Mouse (Mus musculus) heart, embryonic 10.5 days (tissue): Measurements from ENCODE around the gene Mast3. TPM values are rescaled to one million over a fixed set of nuclear protein-coding genes. Genes with fewer than 3 reads are reported as not detected.

Source experiments
- DNase-seq: peaks from one replicate; pipeline ENCODE4 v3.0.0-alpha.2; 2017; ENCODE audit warnings: low spot score
- H3K27ac ChIP-seq: fragments of 300-500 bp; sonication (generic); 2 replicates; pipeline ENCODE4 v1.5.1; 2016; ENCODE audit warnings: mild to moderate bottlenecking
- H3K27me3 ChIP-seq: fragments of 300-500 bp; sonication (generic); 2 replicates; pipeline ENCODE4 v1.6.1; 2016; ENCODE audit warnings: mild to moderate bottlenecking; ENCODE audit not compliant: poor library complexity, insufficient read depth, severe bottlenecking
- H3K36me3 ChIP-seq: fragments of 300-500 bp; sonication (generic); 2 replicates; pipeline ENCODE4 v1.6.1; 2016; ENCODE audit warnings: mild to moderate bottlenecking, moderate library complexity
- H3K4me1 ChIP-seq: fragments of 300-500 bp; sonication (generic); 2 replicates; pipeline ENCODE4 v1.6.1; 2016; ENCODE audit warnings: mild to moderate bottlenecking
- H3K4me3 ChIP-seq: fragments of 300-500 bp; sonication (generic); 2 replicates; pipeline ENCODE4 v1.5.1; 2016; ENCODE audit warnings: mild to moderate bottlenecking, moderate library complexity
- H3K9me3 ChIP-seq: fragments of 300-500 bp; sonication (generic); 2 replicates; pipeline ENCODE4 v1.6.1; 2016; ENCODE audit warnings: mild to moderate bottlenecking, moderate library complexity
- WGBS: fragments of 180-500 bp; shearing (Covaris S2); methylation state at CpG from one replicate; pipeline ENCODE4 v1.1.7; 2016; 5-methylcytosine and 5-hydroxymethylcytosine counted together
- polyA plus RNA-seq: library from polyadenylated mRNA; unstranded; fragments of >200 nt; fragmentation: Nextera tagmentation; extraction: Ambion mirVana; gene quantifications from 2 replicates; pipeline ENCODE4 v1.2.1, GENCODE M21; 2016

The Mast3 gene
- polyA plus RNA-seq, 1 experiment from 2014 or later = 9.3 TPM

- H3K4me3 ChIP-seq = peak overlapping the region; percentile 68
- peaks cover 81% of the 10 kb centered on the region for H3K27me3 ChIP-seq
- H3K36me3 ChIP-seq = no peaks in the 10 kb centered on the region
- peaks cover 36% of the 10 kb centered on the region for H3K4me1 ChIP-seq
- H3K9me3 ChIP-seq = no peaks in the 10 kb centered on the region
- 1% methylated on average over 54 of the region's 54 CpGs for WGBS
- H3K27ac ChIP-seq = peak overlapping the region; percentile 86
- DNase-seq = no peak
Measured at GRCm38 (mm10) chr8:70796403-70797080, 8.3 kb downstream of the Mast3 start.

DNA sequence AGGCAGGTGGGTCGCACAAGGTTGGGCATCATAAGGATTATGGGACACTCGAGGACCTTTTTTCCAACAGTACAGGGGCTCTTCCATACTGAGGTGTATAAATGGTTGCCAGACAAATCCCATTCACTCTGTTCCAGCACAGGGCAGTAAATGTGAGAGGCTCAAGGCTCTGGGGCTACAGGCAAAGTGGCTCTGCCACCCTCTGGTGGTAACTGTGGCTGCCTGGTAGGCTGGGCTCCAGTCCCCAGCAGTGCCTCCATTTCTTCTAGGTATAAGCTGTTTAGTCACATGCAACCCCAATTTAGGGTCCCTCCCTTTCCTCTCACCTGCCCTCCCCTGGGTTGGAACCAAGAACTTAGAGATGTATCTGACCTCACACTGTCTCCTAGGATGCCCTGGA, 9.5 kb downstream of the Mast3 start:
- Histone ChIP-seq H3K36me3 (no peaks in the 10 kb centered on the region), H3K27me3 (peaks cover 78% of the 10 kb centered on the region), H3K4me1 (peaks cover 47% of the 10 kb centered on the region)

GRCm38 (mm10) chr8:70794215-70794614, 10.6 kb downstream of the Mast3 start:
- peaks cover 75% of the 10 kb centered on the region for H3K27me3 ChIP-seq
- DNase-seq = no peak
- H3K4me1 ChIP-seq = peaks cover 54% of the 10 kb centered on the region
- WGBS = 88% methylated on average over 2 of the region's 2 CpGs
- H3K4me3 ChIP-seq = no peak overlapping the region
- H3K27ac ChIP-seq = no peak overlapping the region
- H3K9me3 ChIP-seq = no peaks in the 10 kb centered on the region
- H3K36me3 ChIP-seq = no peaks in the 10 kb centered on the region

More for the DNA sequence above, 9.5 kb downstream of the Mast3 start:
- Histone ChIP-seq H3K9me3 (no peaks in the 10 kb centered on the region), H3K4me3 (no peak overlapping the region), H3K27ac (no peak overlapping the region)
- DNase-seq = no peak
- 79% methylated on average over 2 of the region's 2 CpGs for WGBS

GRCm38 (mm10) chr8:70792700-70793099, 12.2 kb downstream of the Mast3 start:
- Histone ChIP-seq H3K27me3 (peaks cover 63% of the 10 kb centered on the region), H3K4me3 (peak overlapping the region; percentile 77), H3K9me3 (no peaks in the 10 kb centered on the region), H3K4me1 (peaks cover 63% of the 10 kb centered on the region), H3K27ac (peak overlapping the region; percentile 92), H3K36me3 (0 out of 2 replicates have a peak, but pooled peaks cover 2% of the 10 kb centered on the region)
- under 1% methylated on average over 20 of the region's 20 CpGs for WGBS
- peak; percentile 89 for DNase-seq

GRCm38 (mm10) chr8:70791975-70792691, 12.7 kb downstream of the Mast3 start:
- H3K4me1 ChIP-seq = peaks cover 63% of the 10 kb centered on the region
- peak overlapping the region; percentile 92 for H3K27ac ChIP-seq
- 5% methylated on average over 58 of the region's 58 CpGs for WGBS
- peaks cover 61% of the 10 kb centered on the region for H3K27me3 ChIP-seq
- H3K36me3 ChIP-seq = 0 out of 2 replicates have a peak, but pooled peaks cover 2% of the 10 kb centered on the region
- H3K9me3 ChIP-seq = no peaks in the 10 kb centered on the region
- peak overlapping the region; percentile 77 for H3K4me3 ChIP-seq
- peak; percentile 98 for DNase-seq

DNA sequence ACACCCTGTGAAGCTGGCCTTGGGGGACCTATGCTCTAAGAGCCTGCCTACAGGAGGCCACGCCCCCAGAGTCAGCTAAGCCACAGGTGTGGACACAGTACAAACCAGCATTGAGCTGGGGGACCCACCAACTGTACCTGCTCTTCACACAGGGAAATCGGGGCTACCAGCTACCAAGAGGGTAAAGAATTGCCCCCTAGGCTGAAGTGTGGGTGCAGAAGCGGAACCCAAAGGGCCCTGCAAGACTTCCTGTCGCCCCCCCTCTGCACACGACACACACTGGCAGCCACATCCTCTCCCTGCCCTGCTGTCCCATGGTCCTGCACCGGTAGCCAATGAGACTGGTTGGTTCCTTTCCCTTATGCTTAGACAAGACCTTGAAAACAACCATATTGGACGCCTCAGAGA, 13.6 kb downstream of the Mast3 start:
- WGBS = 78% methylated on average over 7 of the region's 7 CpGs
- Histone ChIP-seq H3K4me1 (peaks cover 55% of the 10 kb centered on the region), H3K4me3 (peak overlapping the region; percentile 77), H3K27ac (peak overlapping the region; percentile 92), H3K36me3 (peaks cover 7% of the 10 kb centered on the region), H3K9me3 (no peaks in the 10 kb centered on the region), H3K27me3 (peaks cover 55% of the 10 kb centered on the region)
- no peak for DNase-seq

GRCm38 (mm10) chr8:70790846-70791245, 14.0 kb downstream of the Mast3 start:
- WGBS = 68% methylated on average over 8 of the region's 8 CpGs
- H3K4me1 ChIP-seq = peaks cover 60% of the 10 kb centered on the region
- H3K9me3 ChIP-seq = no peaks in the 10 kb centered on the region
- peaks cover 11% of the 10 kb centered on the region for H3K36me3 ChIP-seq
- DNase-seq = no peak
- H3K4me3 ChIP-seq = peak overlapping the region; percentile 77
- peak overlapping the region; percentile 92 for H3K27ac ChIP-seq
- peaks cover 50% of the 10 kb centered on the region for H3K27me3 ChIP-seq

DNA sequence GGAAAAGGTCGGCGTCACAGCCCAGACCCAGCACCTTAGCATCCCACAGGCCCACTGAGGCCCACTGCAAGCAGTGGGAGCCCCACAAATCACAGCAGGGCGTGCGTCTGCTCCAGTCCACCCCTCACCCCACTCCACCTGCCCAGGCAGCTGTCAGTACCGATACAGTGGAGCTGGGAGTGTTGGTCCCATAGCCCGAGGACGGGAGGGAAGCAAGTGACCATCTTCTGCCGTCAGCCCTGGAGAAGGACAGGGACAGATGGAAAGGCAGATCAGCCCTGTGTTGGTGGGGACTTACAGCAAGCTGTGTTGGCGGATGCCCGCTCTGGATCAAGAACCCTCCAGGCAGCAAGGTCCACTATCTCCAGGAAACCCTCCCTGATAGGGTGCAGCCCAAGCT, 15.8 kb downstream of the Mast3 start:
- peaks cover 61% of the 10 kb centered on the region for H3K4me1 ChIP-seq
- WGBS = 71% methylated on average over 10 of the region's 10 CpGs

DNA sequence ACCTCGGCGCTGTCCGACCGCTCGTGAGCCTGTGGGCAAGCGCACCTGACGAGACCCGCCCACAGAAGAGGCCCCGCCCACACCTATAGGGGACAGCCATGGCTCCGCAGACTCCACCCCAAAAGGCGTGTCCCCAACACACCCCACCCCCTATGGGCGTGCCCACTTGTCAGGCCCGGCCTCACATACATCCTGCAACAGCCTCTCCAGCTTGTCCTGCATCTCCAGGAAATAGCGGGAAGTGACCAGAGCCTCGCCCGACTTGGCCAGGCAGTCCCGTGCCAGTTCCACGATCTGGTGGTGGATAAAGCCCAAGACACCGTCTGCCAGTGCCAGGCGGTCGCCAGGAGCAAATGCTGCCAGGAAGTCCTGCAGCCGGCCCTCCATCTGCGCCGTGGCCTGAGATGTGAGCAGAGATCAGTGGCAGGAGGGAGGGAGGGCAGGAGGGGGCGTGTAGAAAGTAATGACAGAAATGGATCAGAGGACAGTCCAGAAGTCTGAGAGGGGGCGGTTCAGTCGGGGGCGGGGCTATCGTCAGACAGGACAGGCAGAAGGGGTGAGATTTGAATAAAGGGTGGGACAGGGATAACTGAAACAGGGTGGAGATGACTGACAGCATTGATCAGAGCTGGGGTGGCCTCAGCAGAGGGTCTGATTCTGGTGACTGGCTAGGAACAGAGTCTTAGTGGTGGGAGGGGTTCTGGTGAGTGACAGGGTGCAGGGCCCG, 16.8 kb downstream of the Mast3 start:
- WGBS = 8% methylated on average over 30 of the region's 30 CpGs
- Histone ChIP-seq H3K36me3 (peaks cover 38% of the 10 kb centered on the region), H3K4me1 (peaks cover 59% of the 10 kb centered on the region), H3K27me3 (peaks cover 25% of the 10 kb centered on the region; the same call in 1 of the 2 replicates), H3K4me3 (peak overlapping the region; percentile 48), H3K27ac (peak overlapping the region; percentile 13), H3K9me3 (no peaks in the 10 kb centered on the region)
- peak; percentile 97 for DNase-seq

More for the DNA sequence above, 15.8 kb downstream of the Mast3 start:
- H3K27ac ChIP-seq = peak overlapping the region; percentile 50; the same call in 1 of the 2 replicates
- DNase-seq = no peak
- no peaks in the 10 kb centered on the region for H3K9me3 ChIP-seq
- peaks cover 28% of the 10 kb centered on the region for H3K36me3 ChIP-seq
- H3K4me3 ChIP-seq = peak overlapping the region; percentile 48
- peaks cover 34% of the 10 kb centered on the region for H3K27me3 ChIP-seq

DNA sequence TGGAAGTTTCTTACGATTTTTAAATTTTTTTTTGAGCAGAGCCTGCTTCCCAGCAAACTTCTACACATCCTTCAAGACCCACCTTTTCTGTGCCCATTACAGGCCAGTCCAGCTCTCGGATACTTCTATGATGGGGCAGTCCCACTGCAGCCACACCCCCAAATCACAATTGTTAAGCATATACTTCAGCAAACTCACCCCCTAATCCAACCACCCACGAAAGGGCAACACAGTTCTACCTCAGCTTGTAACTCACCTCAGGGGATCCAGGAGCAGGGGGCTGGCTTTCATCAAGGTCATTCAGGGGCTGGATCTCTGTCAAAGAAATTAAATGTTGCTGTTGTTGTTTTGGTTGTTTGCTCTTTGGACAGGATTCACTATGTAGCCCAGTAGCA, 17.8 kb downstream of the Mast3 start:
- peaks cover 45% of the 10 kb centered on the region for H3K36me3 ChIP-seq
- H3K4me3 ChIP-seq = peak overlapping the region; percentile 48; the same call in 1 of the 2 replicates
- WGBS = 83% methylated on average over 3 of the region's 3 CpGs
- H3K4me1 ChIP-seq = peaks cover 50% of the 10 kb centered on the region
- H3K27ac ChIP-seq = no peak overlapping the region
- H3K9me3 ChIP-seq = no peaks in the 10 kb centered on the region
- H3K27me3 ChIP-seq = peaks cover 20% of the 10 kb centered on the region; the same call in 1 of the 2 replicates
- no peak for DNase-seq

DNA sequence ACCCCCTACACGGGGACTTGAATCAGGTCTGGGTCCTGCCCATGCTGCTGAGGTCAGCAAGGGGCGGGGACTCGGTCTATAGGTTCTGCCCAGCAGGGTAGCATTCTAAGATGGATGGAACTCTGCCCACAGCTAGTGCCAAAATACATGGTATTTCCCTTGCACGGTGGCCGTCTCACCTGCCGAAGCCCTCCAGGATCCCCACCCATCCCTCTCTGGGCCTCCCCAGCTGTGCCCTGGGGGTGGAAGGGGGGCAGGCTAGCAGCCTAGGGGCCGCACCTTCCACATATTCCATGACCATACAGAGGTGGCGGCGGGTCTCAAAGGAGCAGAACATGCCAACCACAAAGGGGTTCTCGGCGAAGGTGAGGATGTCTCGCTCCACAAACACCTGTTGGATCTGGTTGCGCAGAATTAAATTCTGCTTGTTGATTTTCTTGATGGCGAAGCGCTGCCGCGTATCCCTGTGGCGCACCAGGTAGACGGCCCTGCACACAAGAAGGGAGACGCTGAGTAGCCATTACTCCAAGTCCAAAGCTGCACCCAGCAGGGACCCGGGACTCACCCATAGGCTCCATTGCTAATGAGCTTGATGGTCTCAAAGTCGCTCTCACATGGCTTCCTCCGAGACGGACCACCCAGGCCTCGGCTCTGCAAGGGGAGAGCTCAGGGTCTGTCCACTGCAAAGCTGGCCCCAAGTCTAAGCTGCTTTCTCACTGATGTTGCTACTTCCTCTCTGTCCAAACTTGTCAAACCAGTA, 18.4 kb downstream of the Mast3 start:
- Histone ChIP-seq H3K9me3 (no peaks in the 10 kb centered on the region), H3K4me3 (no peak overlapping the region), H3K36me3 (peaks cover 51% of the 10 kb centered on the region), H3K27ac (no peak overlapping the region), H3K27me3 (peaks cover 20% of the 10 kb centered on the region; the same call in 1 of the 2 replicates), H3K4me1 (peaks cover 44% of the 10 kb centered on the region)
- DNase-seq = no peak
- WGBS = 88% methylated on average over 25 of the region's 25 CpGs

DNA sequence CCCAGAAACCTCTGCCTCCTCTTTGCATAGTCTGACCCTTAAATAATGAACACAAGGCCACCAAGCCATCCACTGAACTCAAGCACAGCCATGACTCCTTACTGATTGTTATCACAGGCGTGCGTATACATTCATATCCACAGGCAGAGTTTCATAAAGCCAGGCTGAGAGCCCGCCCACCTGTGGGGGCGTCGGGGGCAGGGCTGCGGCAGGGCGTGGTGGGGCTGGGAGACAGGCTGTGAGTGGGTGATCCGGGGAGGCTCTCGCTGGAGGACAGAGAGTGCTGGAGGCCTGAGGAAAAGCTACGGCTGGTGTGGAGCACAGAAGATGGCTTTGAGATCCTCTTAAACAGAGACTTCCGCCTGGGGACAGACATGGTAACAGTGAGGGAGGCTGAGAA, 24.8 kb downstream of the Mast3 start:
- DNase-seq = no peak
- no peaks in the 10 kb centered on the region for H3K27me3 ChIP-seq
- no peak overlapping the region for H3K27ac ChIP-seq
- 69% methylated on average over 11 of the region's 11 CpGs for WGBS
- no peaks in the 10 kb centered on the region for H3K9me3 ChIP-seq
- H3K4me3 ChIP-seq = no peak overlapping the region
- H3K36me3 ChIP-seq = peaks cover 61% of the 10 kb centered on the region
- H3K4me1 ChIP-seq = peaks cover 33% of the 10 kb centered on the region
